Mouse (Mus musculus): ENCODE measurements around the gene Ccdc92b.

GRCm38 (mm10) chr11:74670151-74670550, 50.7 kb downstream of the Ccdc92b start:
- TF ChIP-seq POLR2A (IDR thresholded peaks at IDR 0.05; ENCODE audit: extremely low read depth, insufficient read depth, low read length) = no peak
- TF ChIP-seq CTCF (IDR thresholded peaks at IDR 0.05; ENCODE audit: low read depth, low read length) = no peak

Measured in liver, adult 2 months (tissue).